Mouse (Mus musculus): ENCODE measurements around the gene Cldn13. TPM values are rescaled to one million over a fixed set of nuclear protein-coding genes. Genes with fewer than 3 reads are reported as not detected.
A peak's percentile ranks its signal among the peaks of the same experiment; 100 is the strongest.

Gene Cldn13
- polyA plus RNA-seq, 1 experiment from 2014 or later = 0.39 TPM

DNA sequence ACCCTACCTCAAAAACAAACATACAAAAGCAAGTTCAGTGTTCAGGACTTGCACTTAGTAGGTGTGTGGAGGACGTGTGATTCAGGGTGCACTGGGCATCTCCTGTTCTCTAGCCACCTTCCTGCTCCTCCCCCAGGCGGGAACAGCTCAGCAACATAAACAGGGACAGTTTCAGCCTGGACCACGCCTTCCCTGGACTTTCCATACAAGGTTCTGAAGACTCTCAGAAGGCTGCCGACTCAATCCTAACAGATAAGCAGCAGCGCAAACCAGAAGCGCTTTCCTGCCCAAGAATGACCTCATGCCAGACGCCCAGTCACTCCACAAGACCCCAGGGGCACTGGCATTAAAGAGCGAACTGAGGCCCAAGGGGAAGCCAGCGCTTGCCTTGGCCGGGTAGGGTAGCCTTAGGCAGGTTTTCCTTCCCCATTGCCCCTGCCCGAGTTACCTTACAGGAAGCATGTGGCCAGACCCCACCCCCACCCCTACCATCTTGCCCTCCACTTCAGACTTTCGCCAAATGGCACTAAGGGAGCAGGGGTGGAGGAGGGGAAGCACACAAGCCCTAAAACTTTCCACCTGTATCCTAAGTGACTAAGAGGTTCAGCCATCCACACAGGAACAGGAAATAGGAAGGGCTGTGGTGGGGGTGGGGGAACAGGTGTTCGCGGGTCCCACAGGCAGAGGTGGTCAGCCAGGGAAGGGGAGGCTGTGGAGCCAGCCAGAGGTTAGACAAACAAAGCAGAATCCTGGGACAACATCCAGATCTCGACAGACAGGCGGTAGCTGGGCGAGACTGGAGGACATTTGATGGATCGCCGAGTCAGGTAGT lies 35.9 kb upstream of the Cldn13 start:
- peak; percentile 62 for DNase-seq
- H3K27ac ChIP-seq (ENCODE audit: low read depth) = peak overlapping the region; percentile 67
- no peaks in the 10 kb centered on the region for H3K36me3 ChIP-seq (ENCODE audit: insufficient read depth)
- WGBS = 7% methylated on average over 19 of the region's 19 CpGs
- H3K9ac ChIP-seq = peak overlapping the region; percentile 26; the same call in 1 of the 2 replicates
- H3K27me3 ChIP-seq (ENCODE audit: insufficient read depth, low read length) = peaks cover 9% of the 10 kb centered on the region
- no peak for TF ChIP-seq CTCF (IDR thresholded peaks at IDR 0.05; ENCODE audit: low read depth)
- H3K4me1 ChIP-seq (ENCODE audit: insufficient read depth) = peaks cover 22% of the 10 kb centered on the region
- H3K9me3 ChIP-seq (ENCODE audit: low read depth, low read length) = no peaks in the 10 kb centered on the region
- 0 out of 2 replicates have a peak overlapping the region, but pooled peaks have one; percentile 2 for H3K4me3 ChIP-seq (ENCODE audit: low read depth, low read length)
- no peak for ATAC-seq (ENCODE audit: insufficient read depth)
- H3K4me2 ChIP-seq = peak overlapping the region; percentile 42

DNA sequence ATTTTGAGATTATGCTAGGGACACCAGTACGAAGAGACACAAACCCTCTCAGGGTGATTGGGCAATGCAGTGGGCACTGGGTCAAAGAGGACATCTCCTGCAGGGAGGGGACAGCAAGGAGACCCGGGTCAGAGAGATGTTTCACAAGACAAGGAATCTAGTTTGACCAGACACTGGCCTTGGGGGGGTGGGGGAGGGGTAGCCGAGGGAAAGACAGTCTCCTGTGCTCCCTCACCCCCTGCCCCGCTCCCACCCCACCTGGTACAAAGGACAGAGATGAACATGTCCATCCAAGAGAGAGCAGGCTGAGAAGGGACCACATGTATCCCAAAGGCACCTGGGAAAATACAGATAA lies 32.7 kb upstream of the Cldn13 start:
- 40% methylated on average over 4 of the region's 4 CpGs for WGBS
- no peak for DNase-seq
- Histone ChIP-seq H3K27ac (ENCODE audit: low read depth) (no peak overlapping the region), H3K4me2 (no peak overlapping the region), H3K4me3 (ENCODE audit: low read depth, low read length) (no peak overlapping the region), H3K4me1 (ENCODE audit: insufficient read depth) (peaks cover 22% of the 10 kb centered on the region), H3K9me3 (ENCODE audit: low read depth, low read length) (no peaks in the 10 kb centered on the region), H3K36me3 (ENCODE audit: insufficient read depth) (no peaks in the 10 kb centered on the region), H3K27me3 (ENCODE audit: insufficient read depth, low read length) (peaks cover 25% of the 10 kb centered on the region), H3K9ac (no peak overlapping the region)
- ATAC-seq (ENCODE audit: insufficient read depth) = no peak
- TF ChIP-seq CTCF (IDR thresholded peaks at IDR 0.05; ENCODE audit: low read depth) = no peak

- Histone ChIP-seq H3K4me2 (peak overlapping the region; percentile 55; the same call in 1 of the 2 replicates), H3K9ac (no peak overlapping the region), H3K36me3 (ENCODE audit: insufficient read depth) (no peaks in the 10 kb centered on the region), H3K9me3 (ENCODE audit: low read depth, low read length) (no peaks in the 10 kb centered on the region), H3K4me3 (ENCODE audit: low read depth, low read length) (no peak overlapping the region), H3K27me3 (ENCODE audit: insufficient read depth, low read length) (peaks cover 25% of the 10 kb centered on the region), H3K27ac (ENCODE audit: low read depth) (peak overlapping the region; percentile 91), H3K4me1 (ENCODE audit: insufficient read depth) (peaks cover 22% of the 10 kb centered on the region)
- DNase-seq = no peak
- ATAC-seq (ENCODE audit: insufficient read depth) = no peak
- WGBS = 31% methylated on average over 5 of the region's 5 CpGs
- TF ChIP-seq CTCF (IDR thresholded peaks at IDR 0.05; ENCODE audit: low read depth) = no peak
Measured at GRCm38 (mm10) chr5:134947420-134948084, 32.2 kb upstream of the Cldn13 start.

DNA sequence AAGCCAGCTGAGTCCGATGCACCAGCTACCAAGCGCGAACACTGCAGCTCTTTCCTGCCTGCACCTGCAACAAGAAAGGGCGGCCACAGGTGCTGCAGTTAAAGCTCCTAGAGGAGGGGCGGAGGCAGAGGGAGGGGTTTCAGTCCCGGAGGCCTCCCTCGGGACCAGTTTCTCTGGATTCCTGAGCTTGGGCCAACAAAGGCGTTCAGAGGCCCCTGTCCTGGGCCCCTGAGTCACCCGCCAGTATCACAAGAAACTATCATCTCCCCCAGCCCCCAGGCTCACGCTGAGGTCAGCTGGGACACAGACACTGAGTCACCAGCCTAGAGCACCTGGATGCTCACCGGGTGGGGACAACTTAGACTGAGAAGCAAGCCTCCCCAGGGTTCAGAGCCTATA lies 31.5 kb upstream of the Cldn13 start, which contains the start of gene Cldn4:
Gene Cldn4, minus strand, starts transcription at position 78 of the 399 bp plus-strand sequence.
- ATAC-seq (ENCODE audit: insufficient read depth) (peak; percentile 53), DNase-seq (peak; percentile 85)
- peak within 1 kb of the TSS; percentile 55 for H3K4me2 ChIP-seq
- peak within 1 kb of the TSS; percentile 62 for H3K9ac ChIP-seq
- peaks cover 25% of the 10 kb centered on the region for H3K27me3 ChIP-seq (ENCODE audit: insufficient read depth, low read length)
- peaks cover 22% of the 10 kb centered on the region for H3K4me1 ChIP-seq (ENCODE audit: insufficient read depth)
- no peak for TF ChIP-seq CTCF (IDR thresholded peaks at IDR 0.05; ENCODE audit: low read depth)
- no peaks in the 10 kb centered on the region for H3K9me3 ChIP-seq (ENCODE audit: low read depth, low read length)
- H3K27ac ChIP-seq (ENCODE audit: low read depth) = peak within 1 kb of the TSS; percentile 91
- peak within 1 kb of the TSS; percentile 48 for H3K4me3 ChIP-seq (ENCODE audit: low read depth, low read length)
- H3K36me3 ChIP-seq (ENCODE audit: insufficient read depth) = no peaks in the 10 kb centered on the region
- WGBS = 16% methylated on average over 11 of the region's 11 CpGs

DNA sequence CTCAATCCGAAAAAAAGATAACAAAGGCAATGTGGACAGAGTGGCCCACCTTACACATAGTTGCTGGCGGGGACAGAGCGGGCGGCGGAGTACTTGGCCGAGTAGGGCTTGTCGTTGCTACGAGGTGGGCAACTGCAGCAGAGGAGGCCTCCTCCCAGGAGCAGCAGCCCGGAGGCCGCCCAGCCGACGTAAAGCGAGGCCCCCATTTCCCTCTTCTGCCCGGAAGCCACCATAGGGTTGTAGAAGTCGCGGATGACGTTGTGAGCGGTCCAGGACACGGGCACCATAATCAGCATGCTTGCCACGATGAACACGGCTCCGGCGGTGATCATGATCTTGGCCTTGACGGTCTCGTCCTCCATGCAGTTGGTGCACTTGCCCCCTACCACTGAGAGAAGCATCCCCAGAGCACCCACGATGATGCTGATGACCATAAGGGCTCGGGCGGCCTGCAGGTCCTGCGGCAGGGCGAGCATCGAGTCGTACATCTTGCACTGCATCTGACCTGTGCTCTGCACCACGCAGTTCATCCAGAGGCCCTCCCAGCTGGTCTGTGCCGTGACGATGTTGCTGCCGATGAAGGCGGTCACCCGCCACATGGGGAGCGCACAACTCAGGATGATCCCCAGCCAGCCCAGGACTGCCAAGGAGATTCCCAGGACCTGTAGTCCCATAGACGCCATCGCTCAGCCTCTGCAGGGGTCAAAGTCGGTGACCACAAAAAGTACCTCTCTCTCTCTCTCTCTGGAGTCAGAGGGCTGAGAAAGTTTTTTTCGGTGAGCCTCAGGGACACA lies 30.9 kb upstream of the Cldn13 start:
- peak overlapping the region; percentile 62 for H3K9ac ChIP-seq
- WGBS = 17% methylated on average over 43 of the region's 43 CpGs

GRCm38 (mm10) chr5:134945266-134945959 lies 30.1 kb upstream of the Cldn13 start:
- no peaks in the 10 kb centered on the region for H3K9me3 ChIP-seq (ENCODE audit: low read depth, low read length)

More for the DNA sequence above, 30.9 kb upstream of the Cldn13 start:
- Histone ChIP-seq H3K4me2 (peak overlapping the region; percentile 55), H3K4me3 (ENCODE audit: low read depth, low read length) (peak overlapping the region; percentile 48), H3K36me3 (ENCODE audit: insufficient read depth) (no peaks in the 10 kb centered on the region), H3K9me3 (ENCODE audit: low read depth, low read length) (no peaks in the 10 kb centered on the region), H3K27ac (ENCODE audit: low read depth) (peak overlapping the region; percentile 91), H3K27me3 (ENCODE audit: insufficient read depth, low read length) (peaks cover 25% of the 10 kb centered on the region), H3K4me1 (ENCODE audit: insufficient read depth) (peaks cover 17% of the 10 kb centered on the region)
- ATAC-seq (ENCODE audit: insufficient read depth) (no peak), DNase-seq (no peak)
- no peak for TF ChIP-seq CTCF (IDR thresholded peaks at IDR 0.05; ENCODE audit: low read depth)

More at GRCm38 (mm10) chr5:134945266-134945959, 30.1 kb upstream of the Cldn13 start:
- Histone ChIP-seq H3K4me3 (ENCODE audit: low read depth, low read length) (peak overlapping the region; percentile 48), H3K4me2 (peak overlapping the region; percentile 55), H3K9ac (peak overlapping the region; percentile 62), H3K27ac (ENCODE audit: low read depth) (peak overlapping the region; percentile 91; the same call in 1 of the 2 replicates), H3K27me3 (ENCODE audit: insufficient read depth, low read length) (peaks cover 25% of the 10 kb centered on the region), H3K36me3 (ENCODE audit: insufficient read depth) (0 out of 2 replicates have a peak, but pooled peaks cover 3% of the 10 kb centered on the region), H3K4me1 (ENCODE audit: insufficient read depth) (peaks cover 13% of the 10 kb centered on the region)
- DNase-seq (peak; percentile 24), ATAC-seq (ENCODE audit: insufficient read depth) (no peak; the same call in 1 of the 2 replicates)
- no peak for TF ChIP-seq CTCF (IDR thresholded peaks at IDR 0.05; ENCODE audit: low read depth)
- WGBS = 37% methylated on average over 16 of the region's 19 CpGs

Data from lung, embryonic 14.5 days (tissue).